Mouse (Mus musculus) kidney, postnatal 36 days (tissue): ENCODE results near the gene Nmd3.

Experiments used
- DNase-seq, 2 experiments: peaks; one replicate each; pipeline ENCODE4 v3.0.0; 2021 to 2022; ENCODE audit warnings: mixed read lengths in 2 of 2

Gene Nmd3

GRCm38 (mm10) chr3:69721814-69722186 is at the start of gene Nmd3:
Gene Nmd3, plus strand, starts transcription at chr3:69721985.
- DNase-seq: peak; percentile 94 to 97

GRCm38 (mm10) chr3:69673351-69673750 is 48.4 kb upstream of the Nmd3 start:
- no peak for DNase-seq

- no peak for DNase-seq
Observed at GRCm38 (mm10) chr3:69674206-69674605, 47.6 kb upstream of the Nmd3 start.

- DNase-seq: no peak
Observed at GRCm38 (mm10) chr3:69689791-69690190, 32.0 kb upstream of the Nmd3 start.

- DNase-seq: no peak
Observed at GRCm38 (mm10) chr3:69690939-69691338, 30.8 kb upstream of the Nmd3 start.

- no peak for DNase-seq
Observed at GRCm38 (mm10) chr3:69699851-69700500, 21.8 kb upstream of the Nmd3 start.

- peak in 1 of 2 experiments; percentile 30 for DNase-seq
Observed at GRCm38 (mm10) chr3:69701905-69702304, 19.9 kb upstream of the Nmd3 start.

- no peak for DNase-seq
Observed at GRCm38 (mm10) chr3:69702421-69702820, 19.4 kb upstream of the Nmd3 start.

GRCm38 (mm10) chr3:69709043-69709929 is 12.5 kb upstream of the Nmd3 start:
- DNase-seq: peak; percentile 11 to 44

- DNase-seq: no peak
Observed at GRCm38 (mm10) chr3:69711907-69712600, 9.7 kb upstream of the Nmd3 start.

- no peak for DNase-seq
Observed at GRCm38 (mm10) chr3:69717476-69717875, 4.3 kb upstream of the Nmd3 start.

- DNase-seq: peak; percentile 40 to 70
Observed at GRCm38 (mm10) chr3:69722187-69722867, 542 bp downstream of the Nmd3 start.

GRCm38 (mm10) chr3:69723161-69723560 is 1.4 kb downstream of the Nmd3 start:
- DNase-seq: no peak

GRCm38 (mm10) chr3:69730930-69731329 is 9.1 kb downstream of the Nmd3 start:
- DNase-seq: no peak

- DNase-seq: no peak
Observed at GRCm38 (mm10) chr3:69733939-69734338, 12.2 kb downstream of the Nmd3 start.

GRCm38 (mm10) chr3:69755192-69755591 is 33.4 kb downstream of the Nmd3 start:
- no peak for DNase-seq

GRCm38 (mm10) chr3:69755968-69756367 is 34.2 kb downstream of the Nmd3 start:
- no peak for DNase-seq

- peak; percentile 64 to 70 for DNase-seq
Observed at GRCm38 (mm10) chr3:69756499-69756898, 34.7 kb downstream of the Nmd3 start.

- no peak for DNase-seq
Observed at GRCm38 (mm10) chr3:69757456-69757855, 35.7 kb downstream of the Nmd3 start.

GRCm38 (mm10) chr3:69760081-69760480 is 38.3 kb downstream of the Nmd3 start:
- DNase-seq: no peak

GRCm38 (mm10) chr3:69761195-69761594 is 39.4 kb downstream of the Nmd3 start:
- DNase-seq: peak; percentile 2 to 6

- no peak for DNase-seq
Observed at GRCm38 (mm10) chr3:69762838-69763368, 41.1 kb downstream of the Nmd3 start.
